Mouse (Mus musculus) olfactory bulb, adult 2 months (tissue): ENCODE measurements at regions not wholly inside any gene's neighbourhood (a gene's known extent, or its start where the extent isn't known, plus 50 kb on each side); places are given as distances from the start of the nearest gene placed in this dataset.

Experiments used
- CTCF ChIP-seq: fragments of 200-500 bp; IDR thresholded peaks from 2 replicates; pipeline ENCODE4 v1.5.1; 2012; ENCODE audit warnings: low read depth, mild to moderate bottlenecking, low read length, moderate library complexity; ENCODE audit not compliant: insufficient read depth
- POLR2A ChIP-seq: fragments of 200-500 bp; IDR thresholded peaks from 2 replicates; pipeline ENCODE4 v1.6.1; 2012; ENCODE audit warnings: mild to moderate bottlenecking, low read depth, low read length, moderate library complexity; ENCODE audit not compliant: insufficient read depth

GRCm38 (mm10) chr13:44156546-44156945, 372.0 kb downstream of the Cd83 start:
- TF ChIP-seq CTCF (no peak), POLR2A (no peak)
